Comparison of ENCODE assay signal across 8 mouse cellular contexts in the genomic region with DNA sequence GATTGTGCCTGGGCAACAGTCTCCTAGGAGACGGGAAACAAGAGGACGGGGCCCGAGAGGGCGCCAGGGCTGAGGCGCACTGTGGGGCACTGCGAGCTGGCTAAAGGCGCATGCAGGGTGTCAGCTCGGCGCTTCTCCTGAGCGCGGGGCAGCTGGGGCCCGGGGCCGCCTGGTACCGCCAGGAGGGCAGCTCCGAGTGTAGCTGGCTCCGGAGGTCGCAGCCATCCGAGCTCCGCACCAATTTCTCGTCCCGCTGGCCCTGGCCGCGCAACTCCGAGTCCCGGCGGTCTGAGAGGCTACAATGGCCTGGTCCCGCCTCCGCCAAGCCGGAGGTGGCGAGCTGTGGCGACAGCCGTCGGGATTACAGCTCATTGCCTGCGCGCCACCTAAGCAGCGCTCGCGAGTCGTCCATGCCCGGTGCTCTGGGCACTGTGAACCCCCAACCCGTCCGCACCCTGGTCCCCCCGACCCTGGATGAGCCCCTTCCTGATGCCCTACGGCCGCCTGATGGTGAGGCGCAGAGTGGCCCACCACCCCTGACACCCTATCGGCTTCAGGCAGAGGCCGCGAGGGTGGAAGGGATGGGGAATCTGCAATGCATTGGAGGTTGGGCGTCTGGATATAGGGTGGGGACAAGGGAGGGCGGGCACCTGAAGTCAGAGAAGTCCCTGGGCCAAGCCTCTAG. TPM values are rescaled to one million over a fixed set of nuclear protein-coding genes. Genes with fewer than 3 reads are reported as not detected.
DNase-seq lines count a peak whose midpoint lies in the region; ATAC-seq and TF ChIP-seq lines count a peak whose summit lies in the region.

No protein-coding gene starts in this region.

- no peaks in the 10 kb centered on the region for H3K9me3 ChIP-seq in forebrain, embryonic 12.5 days

- H3K4me3 ChIP-seq in thymus, adult 2 months (ENCODE audit: control insufficient read depth, insufficient read depth, low read length) = no peak overlapping the region
- peak overlapping the region; percentile 53 for H3K4me3 ChIP-seq in forebrain, embryonic 12.5 days (replicated peaks)
- H3K4me3 ChIP-seq in layer of hippocampus, adult 2 months = peak overlapping the region; percentile 59
- H3K4me3 ChIP-seq in lung, adult 2 months (replicated peaks; ENCODE audit: extremely low read depth, low read depth, low read length) = no peak overlapping the region
- H3K4me3 ChIP-seq in olfactory bulb, adult 2 months (ENCODE audit: insufficient read depth, low read depth, low read length) = peak overlapping the region; percentile 47

- no peaks in the 10 kb centered on the region for H3K27me3 ChIP-seq in thymus, adult 2 months (ENCODE audit: control insufficient read depth, insufficient read depth, low read length)
- no peaks in the 10 kb centered on the region for H3K27me3 ChIP-seq in forebrain, embryonic 12.5 days

- H3K4me1 ChIP-seq in thymus, adult 2 months (replicated peaks; ENCODE audit: control insufficient read depth, insufficient read depth, low read length) = no peaks in the 10 kb centered on the region; the same call in 1 of the 2 replicates
- H3K4me1 ChIP-seq in forebrain, embryonic 12.5 days = peaks cover 17% of the 10 kb centered on the region
- H3K4me1 ChIP-seq in lung, adult 2 months (ENCODE audit: control insufficient read depth, insufficient read depth, low read length) = no peaks in the 10 kb centered on the region
- H3K4me1 ChIP-seq in olfactory bulb, adult 2 months (ENCODE audit: control insufficient read depth, insufficient read depth, low read length) = peaks cover 12% of the 10 kb centered on the region

- intact Hi-C loops in heart, postnatal 25 days (cut with DNase I) = no loop called here

- H3K36me3 ChIP-seq in thymus, adult 2 months (ENCODE audit: control insufficient read depth, insufficient read depth, low read length) = peaks cover 37% of the 10 kb centered on the region
- peaks cover 41% of the 10 kb centered on the region for H3K36me3 ChIP-seq in forebrain, embryonic 12.5 days (replicated peaks)

- WGBS in thymus, adult 2 months = 17% methylated on average over 51 of the region's 51 CpGs
- WGBS in forebrain, embryonic 12.5 days = 0% methylated on average over 51 of the region's 51 CpGs
- WGBS in lung, adult 2 months = 7% methylated on average over 51 of the region's 51 CpGs
- WGBS in olfactory bulb, adult 2 months = 7% methylated on average over 51 of the region's 51 CpGs

- peak overlapping the region; percentile 87 for H3K4me2 ChIP-seq in forebrain, embryonic 12.5 days

- H3K27ac ChIP-seq in thymus, adult 2 months (ENCODE audit: control insufficient read depth, insufficient read depth, low read length) = no peak overlapping the region
- H3K27ac ChIP-seq in forebrain, embryonic 12.5 days = peak overlapping the region; percentile 87
- peak overlapping the region; percentile 95 for H3K27ac ChIP-seq in layer of hippocampus, adult 2 months
- no peak overlapping the region for H3K27ac ChIP-seq in olfactory bulb, adult 2 months (ENCODE audit: insufficient read depth, low read depth, low read length)

- peak; percentile 88 for ATAC-seq in forebrain, embryonic 12.5 days (ENCODE audit: low FRiP score)
- no peak for ATAC-seq in erythroid progenitor cell, adult 5-6 weeks (replicated peaks; ENCODE audit: low FRiP score, poor library complexity, severe bottlenecking)

- no peak for TF ChIP-seq CTCF in thymus, adult 2 months (IDR thresholded peaks at IDR 0.05; ENCODE audit: borderline replicate concordance, control insufficient read depth, extremely low read depth, insufficient read depth, low read length, poor library complexity)
- peak; percentile 15; the same call in 1 of the 2 replicates for TF ChIP-seq CTCF in layer of hippocampus, adult 2 months (conservative IDR thresholded peaks at IDR 0.05)
- no peak for TF ChIP-seq CTCF in lung, adult 2 months (IDR thresholded peaks at IDR 0.05; ENCODE audit: insufficient read depth, low read length)
- no peak for TF ChIP-seq CTCF in olfactory bulb, adult 2 months (IDR thresholded peaks at IDR 0.05; ENCODE audit: insufficient read depth, low read depth, low read length)

- no peak for TF ChIP-seq POLR2A in thymus, adult 2 months (IDR thresholded peaks at IDR 0.05; ENCODE audit: control insufficient read depth, extremely low read depth, insufficient read depth, low read length, poor library complexity)
- peak; percentile 19; the same call in 1 of the 2 replicates for TF ChIP-seq POLR2A in lung, adult 2 months (IDR thresholded peaks at IDR 0.05; ENCODE audit: borderline replicate concordance, extremely low read depth, low read depth, low read length)
- TF ChIP-seq POLR2A in olfactory bulb, adult 2 months (IDR thresholded peaks at IDR 0.05; ENCODE audit: insufficient read depth, low read depth, low read length) = no peak

- peak overlapping the region; percentile 72 for H3K9ac ChIP-seq in forebrain, embryonic 12.5 days

- peak; percentile 31 for DNase-seq in thymus, postnatal 4 days
- DNase-seq in thymus, adult 2 months = no peak
- DNase-seq in heart, postnatal 25 days (ENCODE audit: low spot score) = peak; percentile 26
- peak; percentile 49 to 63 for DNase-seq in layer of hippocampus, adult 2 months (ENCODE audit: low spot score in 2 of 2)
- peak; percentile 36 for DNase-seq in lung, adult 2 months

RNA-seq across cellular contexts. Expression of a gene that starts 3.5 kb away (rescaled TPM):
- polyA plus RNA-seq in thymus, adult 2 months (2012; rRNA removed) = 38.4 and 43.1 TPM in 2 replicates
- 6.5 and 7.0 TPM in 2 replicates for polyA plus RNA-seq in forebrain, embryonic 12.5 days (2016; fragmentation: Nextera tagmentation; extraction: Ambion mirVana)
- 1 to 10 TPM; 1.0 to 1.4 TPM for total RNA-seq in heart, postnatal 25 days (2021)
- 10 to 100 TPM; 15.5 to 23.2 TPM for total RNA-seq in layer of hippocampus, adult 2 months (2021)
- 23.1 and 25.5 TPM in 2 replicates for polyA plus RNA-seq in lung, adult 2 months (2012; rRNA removed)
- not detected in 2 replicates for polyA plus RNA-seq in olfactory bulb, adult 2 months (2012; ENCODE audit: insufficient read depth, insufficient read length, low replicate concordance, missing spikeins)
- total RNA-seq in erythroid progenitor cell, adult 5-6 weeks (2015; ENCODE audit: low replicate concordance) = 0.72 TPM in 1 of 2 replicates, not detected in the other
- 1.7 and 4.0 TPM in 2 replicates for total RNA-seq in erythroid progenitor cell, adult 5-6 weeks (2017; ENCODE audit: low replicate concordance)

RNA-seq across cellular contexts. Expression of a gene that starts 14.6 kb away (rescaled TPM):
- 118 and 120 TPM in 2 replicates for polyA plus RNA-seq in thymus, adult 2 months (2012; rRNA removed)
- 327 and 333 TPM in 2 replicates for polyA plus RNA-seq in forebrain, embryonic 12.5 days (2016; fragmentation: Nextera tagmentation; extraction: Ambion mirVana)
- total RNA-seq in heart, postnatal 25 days (2021) = 10 to 100 TPM; 66.4 to 74.2 TPM
- total RNA-seq in layer of hippocampus, adult 2 months (2021) = 100 to 1,000 TPM; 308 to 330 TPM
- polyA plus RNA-seq in lung, adult 2 months (2012; rRNA removed) = 62.3 and 67.0 TPM in 2 replicates
- polyA plus RNA-seq in olfactory bulb, adult 2 months (2012; ENCODE audit: insufficient read depth, insufficient read length, low replicate concordance, missing spikeins) = not detected in 2 replicates
- 45.3 and 71.7 TPM in 2 replicates for total RNA-seq in erythroid progenitor cell, adult 5-6 weeks (2015; ENCODE audit: low replicate concordance)
- 33.7 and 71.5 TPM in 2 replicates for total RNA-seq in erythroid progenitor cell, adult 5-6 weeks (2017; ENCODE audit: low replicate concordance)

RNA-seq across cellular contexts. Expression of a gene that starts 14.8 kb away (rescaled TPM):
- polyA plus RNA-seq in thymus, adult 2 months (2012; rRNA removed) = 31.6 and 32.6 TPM in 2 replicates
- 67.6 and 70.7 TPM in 2 replicates for polyA plus RNA-seq in forebrain, embryonic 12.5 days (2016; fragmentation: Nextera tagmentation; extraction: Ambion mirVana)
- 10 to 100 TPM; 21.2 to 24.4 TPM for total RNA-seq in heart, postnatal 25 days (2021)
- 10 to 100 TPM; 50.5 to 53.5 TPM for total RNA-seq in layer of hippocampus, adult 2 months (2021)
- 25.7 and 26.9 TPM in 2 replicates for polyA plus RNA-seq in lung, adult 2 months (2012; rRNA removed)
- not detected in 2 replicates for polyA plus RNA-seq in olfactory bulb, adult 2 months (2012; ENCODE audit: insufficient read depth, insufficient read length, low replicate concordance, missing spikeins)
- 1.7 and 6.8 TPM in 2 replicates for total RNA-seq in erythroid progenitor cell, adult 5-6 weeks (2015; ENCODE audit: low replicate concordance)
- total RNA-seq in erythroid progenitor cell, adult 5-6 weeks (2017; ENCODE audit: low replicate concordance) = 9.9 and 10.9 TPM in 2 replicates

RNA-seq across cellular contexts. Expression of a gene that starts 26.6 kb away (rescaled TPM):
- polyA plus RNA-seq in thymus, adult 2 months (2012; rRNA removed) = 81.6 and 94.5 TPM in 2 replicates
- polyA plus RNA-seq in forebrain, embryonic 12.5 days (2016; fragmentation: Nextera tagmentation; extraction: Ambion mirVana) = 23.8 and 28.1 TPM in 2 replicates
- 10 to 100 TPM; 10.3 to 11.5 TPM for total RNA-seq in heart, postnatal 25 days (2021)
- 10 to 100 TPM; 40.2 to 44.4 TPM for total RNA-seq in layer of hippocampus, adult 2 months (2021)
- polyA plus RNA-seq in lung, adult 2 months (2012; rRNA removed) = 43.1 and 44.9 TPM in 2 replicates
- polyA plus RNA-seq in olfactory bulb, adult 2 months (2012; ENCODE audit: insufficient read depth, insufficient read length, low replicate concordance, missing spikeins) = not detected in 2 replicates
- not detected in 2 replicates for total RNA-seq in erythroid progenitor cell, adult 5-6 weeks (2015; ENCODE audit: low replicate concordance)
- 1.4 and 2.1 TPM in 2 replicates for total RNA-seq in erythroid progenitor cell, adult 5-6 weeks (2017; ENCODE audit: low replicate concordance)

RNA-seq across cellular contexts. Expression of a gene that starts 43.0 kb away (rescaled TPM):
- polyA plus RNA-seq in thymus, adult 2 months (2012; rRNA removed) = 103 and 116 TPM in 2 replicates
- not detected in 2 replicates for polyA plus RNA-seq in forebrain, embryonic 12.5 days (2016; fragmentation: Nextera tagmentation; extraction: Ambion mirVana)
- total RNA-seq in heart, postnatal 25 days (2021) = 1 to 10 TPM; 5.6 to 9.0 TPM
- total RNA-seq in layer of hippocampus, adult 2 months (2021) = not detected
- 56.9 and 133 TPM in 2 replicates for polyA plus RNA-seq in lung, adult 2 months (2012; rRNA removed)
- not detected in 2 replicates for polyA plus RNA-seq in olfactory bulb, adult 2 months (2012; ENCODE audit: insufficient read depth, insufficient read length, low replicate concordance, missing spikeins)
- not detected in 2 replicates for total RNA-seq in erythroid progenitor cell, adult 5-6 weeks (2015; ENCODE audit: low replicate concordance)
- total RNA-seq in erythroid progenitor cell, adult 5-6 weeks (2017; ENCODE audit: low replicate concordance) = not detected in 2 replicates

Comparison
In these comparisons a context has a peak if more than half of its experiments do, and no peak if none do; other contexts are left out.
1. H3K27ac ChIP-seq: peak in forebrain, embryonic 12.5 days (single experiment) and layer of hippocampus, adult 2 months (single experiment); none in thymus, adult 2 months (single experiment) and olfactory bulb, adult 2 months (single experiment).
2. H3K4me3 ChIP-seq: peak in forebrain, embryonic 12.5 days (single experiment), layer of hippocampus, adult 2 months (single experiment) and olfactory bulb, adult 2 months (single experiment); none in thymus, adult 2 months (single experiment) and lung, adult 2 months (single experiment).
3. RNA of a gene that starts 14.6 kb away (polyA plus RNA-seq): 327 to 333 TPM in forebrain, embryonic 12.5 days, 118 to 120 TPM in thymus, adult 2 months and 62.3 to 67.0 TPM in lung, adult 2 months; not detected in olfactory bulb, adult 2 months; every median in the first group is over 10 times any median in the second.
4. RNA of a gene that starts 14.8 kb away (polyA plus RNA-seq): 67.6 to 70.7 TPM in forebrain, embryonic 12.5 days, 31.6 to 32.6 TPM in thymus, adult 2 months and 25.7 to 26.9 TPM in lung, adult 2 months; not detected in olfactory bulb, adult 2 months; every median in the first group is over 10 times any median in the second.